Mouse (Mus musculus) Muller cell, postnatal 12 days (primary cell): ENCODE results near the gene Eef2kmt.
A peak's percentile ranks its signal among the peaks of the same experiment; 100 is the strongest.
"Not testable (repeated sequence)": the region's sequence is repeated elsewhere in the genome, so short reads cannot be mapped to it uniquely, and the experiment has no call there.

ENCODE experiments used
- DNase-seq: peaks from one replicate; pipeline ENCODE4 v3.0.0-alpha.2; 2015; ENCODE audit errors: inconsistent ontology term

Eef2kmt gene

GRCm38 (mm10) chr16:5226534-5226933 is 29.2 kb downstream of the Eef2kmt start:
- DNase-seq: not testable (repeated sequence)

GRCm38 (mm10) chr16:5222140-5222539 is 33.6 kb downstream of the Eef2kmt start, which contains the start of gene AU021092:
AU021092 (minus strand) TSS chr16:5222299.
- no peak for DNase-seq

GRCm38 (mm10) chr16:5221403-5221802 is 34.4 kb downstream of the Eef2kmt start:
- DNase-seq: no peak

GRCm38 (mm10) chr16:5217341-5218133 is 38.2 kb downstream of the Eef2kmt start:
- DNase-seq: no peak

GRCm38 (mm10) chr16:5216686-5217085 is 39.1 kb downstream of the Eef2kmt start:
- no peak for DNase-seq

GRCm38 (mm10) chr16:5214126-5214525 is 41.7 kb downstream of the Eef2kmt start:
- DNase-seq: no peak

- no peak for DNase-seq
These were observed 43.6 kb downstream of the Eef2kmt start for GRCm38 (mm10) chr16:5212150-5212549.

- DNase-seq: no peak
These were observed 45.4 kb downstream of the Eef2kmt start for GRCm38 (mm10) chr16:5210365-5210764.

GRCm38 (mm10) chr16:5206051-5206450 is 49.7 kb downstream of the Eef2kmt start:
- DNase-seq: no peak

GRCm38 (mm10) chr16:5205431-5205970 is 50.3 kb downstream of the Eef2kmt start:
- no peak for DNase-seq

GRCm38 (mm10) chr16:5203668-5204433 is 51.9 kb downstream of the Eef2kmt start, which contains the start of gene Nagpa:
Nagpa (minus strand) TSS chr16:5204012.
- peak; percentile 90 for DNase-seq

GRCm38 (mm10) chr16:5203200-5203599 is 52.6 kb downstream of the Eef2kmt start:
- no peak for DNase-seq

- peak; percentile 18 for DNase-seq
These were observed 53.1 kb downstream of the Eef2kmt start for GRCm38 (mm10) chr16:5202681-5203080.

GRCm38 (mm10) chr16:5195080-5195479 is 60.7 kb downstream of the Eef2kmt start:
- peak; percentile 42 for DNase-seq
